Mouse (Mus musculus): ENCODE results near the gene Lnpep. TPM values are rescaled to one million over a fixed set of nuclear protein-coding genes. Genes with fewer than 3 reads are reported as not detected.

Lnpep gene
- total and polyA plus RNA-seq, 2 experiments from 2014 or later = 5.1 to 33.1 TPM

DNA sequence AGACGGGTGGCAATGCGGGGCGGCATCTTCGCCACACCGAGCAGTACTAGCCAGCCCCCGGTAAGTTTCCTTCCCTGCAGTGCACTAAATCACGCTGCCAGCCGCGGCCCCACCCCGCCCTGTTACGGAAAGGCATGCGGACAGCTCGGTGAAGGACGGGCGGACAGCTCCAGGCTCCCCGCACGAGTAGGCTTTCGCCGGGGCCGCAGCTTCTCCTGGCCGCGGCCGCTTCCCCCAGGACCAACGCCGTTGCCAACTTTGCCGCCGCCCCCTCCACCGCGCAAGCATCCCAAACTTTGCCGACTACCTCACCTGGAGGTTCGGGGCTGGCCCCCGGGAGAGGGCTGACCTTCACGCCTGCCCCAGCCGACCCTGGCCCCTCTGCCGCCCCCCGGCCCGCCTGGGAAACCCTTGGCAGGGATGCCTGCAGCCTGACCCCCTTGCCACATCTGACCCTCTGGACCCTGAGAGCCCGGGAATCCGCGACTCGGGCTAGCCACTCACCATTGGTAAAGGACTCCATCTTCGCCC is 895 bp downstream of the Lnpep start:
- Histone ChIP-seq H3K36me3 (ENCODE audit: insufficient read depth) (no peaks in the 10 kb centered on the region), H3K27me3 (ENCODE audit: insufficient read depth, low read length) (no peaks in the 10 kb centered on the region), H3K4me3 (ENCODE audit: low read depth, low read length) (peak overlapping the region; percentile 78), H3K9me3 (ENCODE audit: low read length) (no peaks in the 10 kb centered on the region), H3K4me2 (ENCODE audit: low read depth) (peak overlapping the region; percentile 75), H3K9ac (peak overlapping the region; percentile 91), H3K27ac (ENCODE audit: low read depth, low read length) (peak overlapping the region; percentile 99), H3K4me1 (ENCODE audit: insufficient read depth) (0 out of 2 replicates have a peak, but pooled peaks cover 10% of the 10 kb centered on the region)
- TF ChIP-seq CTCF (IDR thresholded peaks at IDR 0.05; ENCODE audit: low read depth) = no peak
- under 1% methylated on average over 42 of the region's 42 CpGs for WGBS
- DNase-seq (peak; percentile 28), ATAC-seq (no peak)

DNA sequence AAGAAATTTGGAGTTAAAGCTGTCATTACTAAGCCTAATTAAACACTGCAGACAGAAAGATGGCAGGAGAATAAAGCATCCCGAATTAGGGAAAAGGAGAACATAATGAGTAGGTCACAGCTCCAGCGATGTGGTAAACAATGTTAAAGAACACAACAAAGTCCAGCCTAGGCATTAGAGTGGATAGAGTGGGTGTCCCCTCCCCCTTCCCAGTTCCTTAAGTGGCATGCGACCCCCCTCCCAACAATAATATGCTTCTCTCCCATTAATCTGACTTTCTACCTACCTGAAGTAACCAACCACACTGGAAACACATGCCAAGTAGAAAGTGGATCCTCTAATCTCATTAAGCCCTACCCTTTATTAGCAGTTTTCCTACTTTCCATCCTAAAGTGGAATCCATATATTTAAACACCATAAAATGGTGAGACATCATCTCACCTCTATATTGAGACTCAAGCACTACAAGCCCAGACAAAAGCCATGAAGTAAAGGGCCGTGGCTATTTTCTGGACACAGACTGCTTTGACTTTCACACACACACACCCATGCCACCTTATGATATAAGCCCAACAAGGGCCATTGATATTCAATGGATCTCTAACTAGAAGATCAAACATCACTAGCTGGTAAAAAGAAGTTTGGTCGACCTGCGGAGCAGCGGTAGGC is 1.5 kb downstream of the Lnpep start:
- Histone ChIP-seq H3K9ac (peak overlapping the region; percentile 91), H3K4me2 (ENCODE audit: low read depth) (peak overlapping the region; percentile 75), H3K36me3 (ENCODE audit: insufficient read depth) (no peaks in the 10 kb centered on the region), H3K27me3 (ENCODE audit: insufficient read depth, low read length) (no peaks in the 10 kb centered on the region), H3K4me3 (ENCODE audit: low read depth, low read length) (peak overlapping the region; percentile 78), H3K9me3 (ENCODE audit: low read length) (no peaks in the 10 kb centered on the region), H3K4me1 (ENCODE audit: insufficient read depth) (0 out of 2 replicates have a peak, but pooled peaks cover 10% of the 10 kb centered on the region), H3K27ac (ENCODE audit: low read depth, low read length) (peak overlapping the region; percentile 99; the same call in 1 of the 2 replicates)
- ATAC-seq = no peak
- no peak for DNase-seq
- no peak for TF ChIP-seq CTCF (IDR thresholded peaks at IDR 0.05; ENCODE audit: low read depth)
- 1% methylated on average over 7 of the region's 7 CpGs for WGBS

DNA sequence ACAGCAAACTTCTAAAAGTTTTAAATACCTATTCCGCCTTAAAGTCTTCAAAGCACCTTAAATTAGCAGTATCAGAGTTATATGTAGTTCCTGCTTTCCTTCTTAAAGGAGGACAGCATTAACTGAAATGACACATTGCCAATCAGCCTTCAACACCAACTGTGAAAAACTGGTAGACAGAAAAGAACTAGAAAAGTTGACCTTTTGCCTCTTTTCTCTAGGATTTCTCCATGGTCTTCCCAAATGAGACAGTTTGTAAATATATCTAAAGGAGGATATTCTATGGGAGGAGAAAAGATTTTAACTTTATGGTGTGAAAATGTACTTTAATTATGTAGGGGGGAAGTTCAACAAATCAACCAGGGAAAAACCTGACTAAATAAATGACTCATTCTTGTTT is 2.3 kb downstream of the Lnpep start:
- no peak for TF ChIP-seq CTCF (IDR thresholded peaks at IDR 0.05; ENCODE audit: low read depth)
- DNase-seq (no peak), ATAC-seq (no peak)
- Histone ChIP-seq H3K9me3 (ENCODE audit: low read length) (no peaks in the 10 kb centered on the region), H3K27ac (ENCODE audit: low read depth, low read length) (no peak overlapping the region), H3K27me3 (ENCODE audit: insufficient read depth, low read length) (no peaks in the 10 kb centered on the region), H3K4me1 (ENCODE audit: insufficient read depth) (0 out of 2 replicates have a peak, but pooled peaks cover 10% of the 10 kb centered on the region), H3K36me3 (ENCODE audit: insufficient read depth) (no peaks in the 10 kb centered on the region), H3K4me3 (ENCODE audit: low read depth, low read length) (no peak overlapping the region), H3K4me2 (ENCODE audit: low read depth) (no peak overlapping the region; the same call in 1 of the 2 replicates), H3K9ac (no peak overlapping the region)
- WGBS = 98% methylated on average over 1 of the region's 1 CpGs

DNA sequence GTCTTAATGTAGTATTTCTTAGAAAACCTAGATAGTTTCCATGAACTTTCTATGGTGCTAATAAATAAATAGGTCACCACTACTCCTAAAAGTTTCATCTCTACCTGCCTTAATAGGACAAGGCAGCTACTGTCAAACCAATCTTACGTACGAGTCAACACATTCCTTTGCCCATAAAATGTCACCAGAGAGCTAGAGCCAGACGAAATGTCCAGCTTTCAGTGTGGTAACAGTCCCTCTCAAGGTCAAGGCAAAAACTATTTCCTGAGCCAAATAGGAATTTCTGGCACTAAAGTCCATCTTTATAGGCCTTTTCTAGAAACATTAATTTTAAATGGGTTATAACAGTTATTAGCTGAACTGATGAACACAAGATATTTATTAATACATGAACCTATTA is 3.3 kb downstream of the Lnpep start:
- no peak for TF ChIP-seq CTCF (IDR thresholded peaks at IDR 0.05; ENCODE audit: low read depth)
- ATAC-seq = no peak
- 80% methylated on average over 3 of the region's 3 CpGs for WGBS

DNA sequence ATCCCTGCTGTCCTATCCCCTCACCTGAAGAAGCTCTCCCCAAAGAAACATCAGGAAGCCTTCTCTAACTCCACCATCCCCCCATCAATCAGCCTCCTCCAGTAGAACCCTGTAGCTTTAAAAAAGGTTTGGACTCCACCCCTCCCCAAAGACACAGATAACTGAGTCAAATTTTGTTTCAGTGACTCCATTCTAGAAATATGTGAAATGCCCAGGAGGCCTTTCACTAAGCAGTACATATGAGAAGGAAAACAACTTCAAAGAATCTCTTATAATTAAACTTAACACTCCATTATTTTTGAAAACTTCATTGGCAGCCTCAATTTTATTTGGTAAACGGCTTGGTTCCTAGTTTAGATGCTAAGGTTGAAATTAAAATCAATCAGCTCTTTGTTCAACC is 6.4 kb downstream of the Lnpep start:
- no peak for TF ChIP-seq CTCF (IDR thresholded peaks at IDR 0.05; ENCODE audit: low read depth)

More for the DNA sequence above, 3.3 kb downstream of the Lnpep start:
- no peak overlapping the region for H3K4me3 ChIP-seq (ENCODE audit: low read depth, low read length)
- H3K27ac ChIP-seq (ENCODE audit: low read depth, low read length) = no peak overlapping the region
- 0 out of 2 replicates have a peak, but pooled peaks cover 10% of the 10 kb centered on the region for H3K4me1 ChIP-seq (ENCODE audit: insufficient read depth)
- DNase-seq = no peak
- no peaks in the 10 kb centered on the region for H3K36me3 ChIP-seq (ENCODE audit: insufficient read depth)
- no peaks in the 10 kb centered on the region for H3K27me3 ChIP-seq (ENCODE audit: insufficient read depth, low read length)
- no peak overlapping the region for H3K4me2 ChIP-seq (ENCODE audit: low read depth)
- no peak overlapping the region for H3K9ac ChIP-seq
- H3K9me3 ChIP-seq (ENCODE audit: low read length) = no peaks in the 10 kb centered on the region

DNA sequence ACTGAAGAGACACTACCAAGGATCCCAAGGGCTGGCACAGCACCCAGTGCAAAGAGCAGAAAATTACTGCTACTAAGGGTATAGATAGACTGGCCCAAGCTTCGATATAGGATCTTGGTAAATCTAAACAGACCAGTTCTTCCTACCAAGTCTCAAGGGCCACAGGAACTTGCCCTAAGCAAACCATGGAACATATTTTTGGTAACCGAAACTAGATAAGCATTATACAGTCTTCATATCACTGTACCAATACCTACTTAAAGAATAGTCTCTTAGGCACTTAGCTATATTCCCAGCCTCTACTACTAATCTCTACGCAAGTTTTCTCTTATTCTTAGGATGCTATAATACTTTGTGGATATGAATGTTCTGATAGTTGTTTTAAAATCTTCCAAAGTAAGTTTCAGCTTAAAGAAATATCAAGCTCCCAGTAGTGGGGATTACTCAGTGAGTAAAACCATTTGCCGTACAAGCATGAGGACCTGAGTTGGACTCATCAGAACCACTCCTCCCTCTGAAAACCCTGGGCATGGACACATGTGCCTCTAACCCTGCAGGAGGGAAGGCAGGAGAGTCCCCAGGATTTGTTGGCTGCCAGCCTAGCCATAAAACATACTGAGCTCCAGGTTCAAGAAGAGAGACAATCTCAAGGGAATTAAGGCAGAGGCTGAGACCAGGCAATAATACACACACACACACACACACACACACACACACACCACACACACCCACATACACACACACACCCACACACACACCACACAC is 7.2 kb downstream of the Lnpep start:
- no peak overlapping the region for H3K27ac ChIP-seq (ENCODE audit: low read depth, low read length)
- H3K36me3 ChIP-seq (ENCODE audit: insufficient read depth) = no peaks in the 10 kb centered on the region
- no peak overlapping the region for H3K9ac ChIP-seq
- WGBS = 91% methylated on average over 4 of the region's 4 CpGs
- H3K9me3 ChIP-seq (ENCODE audit: low read length) = no peaks in the 10 kb centered on the region
- no peak overlapping the region for H3K4me2 ChIP-seq (ENCODE audit: low read depth)
- H3K4me3 ChIP-seq (ENCODE audit: low read depth, low read length) = no peak overlapping the region
- TF ChIP-seq CTCF (IDR thresholded peaks at IDR 0.05; ENCODE audit: low read depth) = no peak
- no peak for ATAC-seq
- 0 out of 2 replicates have a peak, but pooled peaks cover 6% of the 10 kb centered on the region for H3K4me1 ChIP-seq (ENCODE audit: insufficient read depth)
- H3K27me3 ChIP-seq (ENCODE audit: insufficient read depth, low read length) = no peaks in the 10 kb centered on the region
- DNase-seq = no peak

More for the DNA sequence above, 6.4 kb downstream of the Lnpep start:
- Histone ChIP-seq H3K36me3 (ENCODE audit: insufficient read depth) (no peaks in the 10 kb centered on the region), H3K9ac (no peak overlapping the region), H3K4me2 (ENCODE audit: low read depth) (no peak overlapping the region), H3K9me3 (ENCODE audit: low read length) (no peaks in the 10 kb centered on the region), H3K4me1 (ENCODE audit: insufficient read depth) (0 out of 2 replicates have a peak, but pooled peaks cover 7% of the 10 kb centered on the region), H3K27me3 (ENCODE audit: insufficient read depth, low read length) (no peaks in the 10 kb centered on the region), H3K4me3 (ENCODE audit: low read depth, low read length) (no peak overlapping the region), H3K27ac (ENCODE audit: low read depth, low read length) (no peak overlapping the region)
- WGBS = 33% methylated on average over 1 of the region's 1 CpGs
- no peak for DNase-seq
- no peak for ATAC-seq

DNA sequence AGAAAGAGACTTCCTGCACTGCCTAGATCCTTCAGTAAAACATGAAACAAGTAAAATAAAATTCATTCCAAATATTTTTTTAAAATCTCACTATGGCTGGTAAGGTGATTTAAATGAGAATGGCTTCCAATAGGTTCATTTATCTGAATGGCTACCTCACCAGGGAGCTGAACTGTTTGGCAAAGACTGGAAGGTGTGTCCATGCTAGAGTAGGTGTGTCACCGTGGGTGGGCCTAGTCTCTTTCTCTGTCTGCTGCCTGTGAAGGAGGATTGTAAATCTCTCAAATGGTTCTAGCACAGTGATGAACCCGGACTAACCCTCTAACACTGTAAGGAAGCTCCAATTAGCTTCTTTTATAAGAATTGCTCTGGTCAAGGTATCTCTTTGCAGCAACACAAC is 12.5 kb downstream of the Lnpep start:
- no peak for DNase-seq
- Histone ChIP-seq H3K4me3 (ENCODE audit: low read depth, low read length) (no peak overlapping the region), H3K27ac (ENCODE audit: low read depth, low read length) (no peak overlapping the region), H3K9ac (no peak overlapping the region), H3K4me2 (ENCODE audit: low read depth) (no peak overlapping the region), H3K27me3 (ENCODE audit: insufficient read depth, low read length) (no peaks in the 10 kb centered on the region), H3K4me1 (ENCODE audit: insufficient read depth) (no peaks in the 10 kb centered on the region), H3K36me3 (ENCODE audit: insufficient read depth) (no peaks in the 10 kb centered on the region), H3K9me3 (ENCODE audit: low read length) (no peaks in the 10 kb centered on the region)
- no peak for ATAC-seq
- WGBS = 86% methylated on average over 2 of the region's 2 CpGs
- no peak for TF ChIP-seq CTCF (IDR thresholded peaks at IDR 0.05; ENCODE audit: low read depth)

Data from forebrain, postnatal 0 days (tissue).